Mouse (Mus musculus) intestine, embryonic 14.5 days (tissue): ENCODE results near the gene Hyal5. TPM values are rescaled to one million over a fixed set of nuclear protein-coding genes. Genes with fewer than 3 reads are reported as not detected.

ENCODE experiments used
- ATAC-seq: fragments of 200-750 bp; cut with Nextera tagmentation; replicated peaks from 2 replicates; pipeline ENCODE4 v1.8.0; 2017; ENCODE audit warnings: low read depth, moderate number of reproducible peaks, moderate TSS enrichment, moderate library complexity; ENCODE audit not compliant: low FRiP score, low TSS enrichment
- DNase-seq: peaks from one replicate; pipeline ENCODE4 v3.0.0-alpha.2; 2018; ENCODE audit warnings: low spot score
- H3K27ac ChIP-seq: fragments of 300-500 bp; sonication (generic); 2 replicates; pipeline ENCODE4 v1.5.1; 2014; ENCODE audit warnings: low read depth, mild to moderate bottlenecking, control low read depth
- H3K27me3 ChIP-seq: fragments of 300-500 bp; sonication (generic); replicated peaks from 2 replicates; pipeline ENCODE4 v1.6.1; 2014; ENCODE audit warnings: low read length, control low read depth; ENCODE audit not compliant: control insufficient read depth, insufficient read depth
- H3K36me3 ChIP-seq: fragments of 300-500 bp; sonication (generic); 2 replicates; pipeline ENCODE4 v1.6.1; 2014; ENCODE audit warnings: low read length, control low read depth; ENCODE audit not compliant: control insufficient read depth, insufficient read depth
- H3K4me1 ChIP-seq: fragments of 300-500 bp; sonication (generic); replicated peaks from 2 replicates; pipeline ENCODE4 v1.6.1; 2014; ENCODE audit warnings: low read length, control low read depth, mixed read lengths; ENCODE audit not compliant: control insufficient read depth, insufficient read depth
- H3K4me2 ChIP-seq: fragments of 300-500 bp; sonication (generic); 2 replicates; pipeline ENCODE4 v1.6.1; 2014; ENCODE audit warnings: low read length
- H3K4me3 ChIP-seq: fragments of 300-500 bp; sonication (generic); 2 replicates; pipeline ENCODE4 v1.5.1; 2014; ENCODE audit warnings: low read depth, low read length, control low read depth, mixed read lengths
- H3K9ac ChIP-seq: fragments of 300-500 bp; sonication (generic); 2 replicates; pipeline ENCODE4 v1.6.1; 2014; ENCODE audit warnings: mild to moderate bottlenecking, low read length
- H3K9me3 ChIP-seq: fragments of 300-500 bp; sonication (generic); 2 replicates; pipeline ENCODE4 v1.6.1; 2016; ENCODE audit warnings: low read length, control low read depth; ENCODE audit not compliant: control insufficient read depth
- WGBS: fragments of 180-500 bp; shearing (Covaris S2); extraction: QIAGEN DNeasy Blood & Tissue Kit; methylation state at CpG from one replicate; pipeline ENCODE4 v1.1.7; 2014; 5-methylcytosine and 5-hydroxymethylcytosine counted together
- polyA plus RNA-seq: library from polyadenylated mRNA; unstranded; fragments of >200 nt; fragmentation: Nextera tagmentation; extraction: Ambion mirVana; gene quantifications from 2 replicates; pipeline ENCODE4 v1.2.1, GENCODE M21; 2014

Hyal5 gene
- polyA plus RNA-seq, 1 experiment from 2014 or later = not detected

DNA sequence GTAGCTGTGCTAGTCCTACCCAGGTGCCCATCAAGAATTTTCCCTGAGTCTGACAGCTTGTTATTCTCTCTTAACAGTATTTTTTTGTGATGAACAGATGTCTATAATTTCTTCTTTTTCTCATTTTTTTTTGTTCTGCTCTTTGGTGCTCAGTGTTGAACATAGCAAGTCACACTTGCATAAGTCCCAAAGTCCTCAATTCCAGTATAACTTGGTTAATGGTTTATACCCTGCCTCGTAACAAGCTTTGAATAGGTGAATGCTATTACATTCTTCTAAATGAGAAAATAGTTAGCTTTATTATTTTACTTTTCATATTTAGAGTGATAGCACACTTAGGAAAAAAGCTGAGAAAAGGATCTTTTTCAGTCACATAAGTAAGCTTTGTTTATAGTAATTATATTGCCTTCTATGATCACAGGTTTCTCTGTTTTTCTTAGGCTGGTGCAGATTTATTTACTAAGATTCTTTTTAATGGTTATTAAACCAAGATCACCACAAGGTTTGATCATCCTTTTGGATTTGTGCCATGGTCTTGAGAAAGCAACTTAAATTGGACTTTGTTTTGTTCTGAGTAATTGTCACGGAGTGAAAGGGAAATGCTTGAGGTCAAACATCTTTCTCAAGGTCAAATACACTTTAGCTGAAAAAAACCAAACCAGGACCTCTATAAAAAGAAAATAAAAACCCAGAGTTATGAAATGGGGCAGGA, 52.4 kb downstream of the Hyal5 start:
- no peak overlapping the region for H3K4me3 ChIP-seq
- ATAC-seq (no peak), DNase-seq (no peak)
- no peaks in the 10 kb centered on the region for H3K9me3 ChIP-seq
- no peaks in the 10 kb centered on the region for H3K4me1 ChIP-seq
- no peaks in the 10 kb centered on the region for H3K36me3 ChIP-seq
- H3K27me3 ChIP-seq = no peaks in the 10 kb centered on the region
- H3K27ac ChIP-seq = no peak overlapping the region
- H3K4me2 ChIP-seq = no peak overlapping the region
- H3K9ac ChIP-seq = no peak overlapping the region
- WGBS = 49% methylated on average over 2 of the region's 2 CpGs

DNA sequence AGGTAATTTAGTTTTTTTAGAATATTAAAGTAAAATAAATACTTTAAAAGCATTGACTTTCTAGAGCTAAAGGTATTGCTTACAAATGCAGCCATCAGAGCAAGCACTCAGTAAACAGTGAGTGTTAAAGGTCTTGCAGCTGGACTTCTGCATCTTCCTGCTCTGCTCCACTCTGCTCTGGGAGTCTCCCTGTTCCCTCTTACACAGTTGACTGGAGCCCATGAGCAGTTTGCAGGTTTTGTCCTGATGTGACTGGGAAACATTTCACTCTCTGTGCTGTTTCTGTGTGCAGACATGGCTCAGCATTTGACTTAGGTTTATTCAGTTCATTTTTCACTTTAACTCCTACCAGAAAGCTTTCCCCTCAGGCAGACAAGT, 52.9 kb downstream of the Hyal5 start:
- Histone ChIP-seq H3K4me2 (no peak overlapping the region), H3K4me1 (no peaks in the 10 kb centered on the region), H3K9me3 (no peaks in the 10 kb centered on the region), H3K27me3 (no peaks in the 10 kb centered on the region), H3K4me3 (no peak overlapping the region), H3K9ac (no peak overlapping the region), H3K36me3 (no peaks in the 10 kb centered on the region), H3K27ac (no peak overlapping the region)
- ATAC-seq (no peak), DNase-seq (no peak)

DNA sequence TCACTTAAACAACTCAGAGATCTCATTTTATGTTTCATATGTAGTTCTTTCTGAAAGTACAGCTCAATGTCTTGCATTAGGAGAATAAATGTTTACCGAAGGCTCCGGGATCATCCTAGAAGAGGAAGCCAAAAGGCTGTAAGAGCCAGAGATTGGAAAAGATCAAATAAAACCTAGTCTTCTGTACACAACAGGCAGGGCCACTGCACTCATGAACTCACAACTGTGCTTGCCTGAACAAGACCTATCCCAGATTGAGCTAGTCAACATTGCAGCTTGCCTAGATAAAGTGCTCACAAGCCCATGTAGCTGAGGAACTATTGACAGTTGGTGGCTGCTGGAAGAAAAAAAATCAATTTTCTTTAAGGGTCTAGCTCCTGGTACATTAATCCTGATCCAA, 55.8 kb downstream of the Hyal5 start:
- Histone ChIP-seq H3K27ac (no peak overlapping the region), H3K4me1 (no peaks in the 10 kb centered on the region)
- WGBS = 79% methylated on average over 2 of the region's 2 CpGs

DNA sequence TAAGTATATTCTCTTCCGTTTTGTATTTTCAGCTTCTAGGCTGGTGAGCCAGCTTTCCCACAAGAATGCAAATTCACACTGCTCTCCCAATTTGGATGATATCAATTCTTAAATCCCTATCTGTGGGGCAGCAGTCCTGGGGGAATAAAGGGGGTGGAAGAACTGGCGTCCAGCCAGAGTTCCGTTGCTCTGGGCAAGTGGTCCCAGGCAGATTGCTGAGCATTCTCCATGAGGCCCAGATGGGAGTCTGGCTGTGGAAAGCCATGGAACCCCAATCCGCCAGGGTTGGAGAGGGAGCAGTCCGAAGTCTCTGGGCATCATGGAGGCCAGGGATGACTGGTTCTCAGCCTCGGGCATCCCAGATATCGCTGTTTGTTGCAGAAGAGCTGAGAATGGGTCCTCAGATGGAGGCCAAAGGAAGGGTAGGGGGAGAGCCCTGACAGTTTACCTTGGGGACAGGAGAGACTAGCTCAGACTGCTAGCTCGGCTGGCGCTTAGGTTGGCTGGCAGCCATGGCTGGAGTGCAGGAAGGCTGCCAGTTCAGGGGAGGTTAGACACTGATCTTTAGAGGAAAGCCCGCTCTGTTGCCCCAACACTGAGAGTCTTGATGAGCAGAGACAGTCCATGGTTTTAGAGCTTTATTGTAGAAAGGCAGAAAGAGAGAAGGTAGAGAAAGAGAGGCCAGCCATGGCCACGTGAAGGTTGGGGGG, 67.4 kb downstream of the Hyal5 start:
- no peaks in the 10 kb centered on the region for H3K4me1 ChIP-seq
- no peaks in the 10 kb centered on the region for H3K9me3 ChIP-seq
- H3K27me3 ChIP-seq = no peaks in the 10 kb centered on the region
- H3K4me2 ChIP-seq = no peak overlapping the region
- DNase-seq (no peak), ATAC-seq (no peak)
- no peak overlapping the region for H3K27ac ChIP-seq
- no peak overlapping the region for H3K4me3 ChIP-seq
- no peak overlapping the region for H3K9ac ChIP-seq
- WGBS = 88% methylated on average over 11 of the region's 11 CpGs
- H3K36me3 ChIP-seq = no peaks in the 10 kb centered on the region

More for the DNA sequence above, 55.8 kb downstream of the Hyal5 start:
- ATAC-seq = no peak
- Histone ChIP-seq H3K27me3 (no peaks in the 10 kb centered on the region), H3K36me3 (no peaks in the 10 kb centered on the region), H3K9me3 (no peaks in the 10 kb centered on the region), H3K4me3 (no peak overlapping the region), H3K4me2 (no peak overlapping the region), H3K9ac (no peak overlapping the region)
- no peak for DNase-seq

Other genes starting within 250 kb of the Hyal5 start
- gene Wasl, start 193.0 kb upstream of the Hyal5 start, polyA plus RNA-seq = 59.0 and 59.2 TPM in 2 replicates
- 0.08 TPM in 1 of 2 replicates, not detected in the other for gene Hyal6, start 124.8 kb upstream of the Hyal5 start, polyA plus RNA-seq
- not detected in 2 replicates for gene Hyal4, start 109.7 kb upstream of the Hyal5 start, polyA plus RNA-seq
- gene Spam1, start 66.8 kb upstream of the Hyal5 start, polyA plus RNA-seq = not detected in 2 replicates
- 0.81 and 1.3 TPM in 2 replicates for gene Tmem229a, start 98.3 kb downstream of the Hyal5 start, polyA plus RNA-seq